Mouse (Mus musculus) small intestine, adult 2 months (tissue): ENCODE results near the gene Bicd2. TPM values are rescaled to one million over a fixed set of nuclear protein-coding genes. Genes with fewer than 3 reads are reported as not detected.
"Not testable (repeated sequence)": the region's sequence is repeated elsewhere in the genome, so short reads cannot be mapped to it uniquely, and the experiment has no call there.

Experiments
- H3K27ac ChIP-seq: fragments of 200-500 bp; 2 replicates; pipeline ENCODE4 v1.5.1; 2012; ENCODE audit warnings: low read depth, low read length, control low read depth, inconsistent platforms; ENCODE audit not compliant: insufficient read depth
- H3K27me3 ChIP-seq: fragments of 200-500 bp; 2 replicates; pipeline ENCODE4 v1.6.1; 2012; ENCODE audit warnings: mild to moderate bottlenecking, moderate library complexity, low read length, inconsistent platforms; ENCODE audit not compliant: control insufficient read depth, insufficient read depth
- H3K36me3 ChIP-seq: fragments of 200-500 bp; 2 replicates; pipeline ENCODE4 v1.6.1; 2012; ENCODE audit warnings: mild to moderate bottlenecking, low read length, control low read depth, inconsistent platforms; ENCODE audit not compliant: control insufficient read depth, insufficient read depth
- H3K4me1 ChIP-seq: fragments of 200-500 bp; 2 replicates; pipeline ENCODE4 v1.6.1; 2012; ENCODE audit warnings: low read length, inconsistent platforms, mixed read lengths; ENCODE audit not compliant: control insufficient read depth, insufficient read depth, insufficient read length
- H3K4me3 ChIP-seq: fragments of 200-500 bp; 2 replicates; pipeline ENCODE4 v1.5.1; 2012; ENCODE audit warnings: low read depth, mild to moderate bottlenecking, control low read depth, inconsistent platforms, low read length, moderate library complexity
- CTCF ChIP-seq: fragments of 200-500 bp; IDR thresholded peaks from 2 replicates; pipeline ENCODE4 v1.5.1; 2012; ENCODE audit warnings: low read depth, mild to moderate bottlenecking, control low read depth, inconsistent platforms, low read length, moderate library complexity, mixed read lengths; ENCODE audit not compliant: insufficient replicate concordance, insufficient read length; ENCODE audit errors: extremely low read depth
- POLR2A ChIP-seq: fragments of 200-500 bp; IDR thresholded peaks from 2 replicates; pipeline ENCODE4 v1.6.1; 2012; ENCODE audit warnings: low read depth, mild to moderate bottlenecking, control low read depth, inconsistent platforms, low read length, moderate library complexity
- WGBS: fragments of 180-500 bp; shearing (Covaris S2); methylation state at CpG from one replicate; pipeline ENCODE4 v1.1.7; 2018; 5-methylcytosine and 5-hydroxymethylcytosine counted together
- polyA plus RNA-seq: library from polyadenylated mRNA; depleted of rRNA; stranded (reverse); fragments of >200 nt; gene quantifications from 2 replicates; pipeline ENCODE4 v1.2.3, GENCODE M21; 2012

Gene Bicd2
- polyA plus RNA-seq, 1 experiment, result 7.9 TPM

- H3K4me1 ChIP-seq, result peaks cover 13% of the 10 kb centered on the region
- WGBS, result 57% methylated on average over 7 of the region's 7 CpGs
- H3K4me3 ChIP-seq, result no peak overlapping the region
- H3K27ac ChIP-seq, result no peak overlapping the region
- TF ChIP-seq CTCF (no peak), POLR2A (no peak)
- no peaks in the 10 kb centered on the region for H3K36me3 ChIP-seq
- H3K27me3 ChIP-seq, result no peaks in the 10 kb centered on the region
These were observed 21.0 kb downstream of the Bicd2 start for GRCm38 (mm10) chr13:49362364-49362763.

GRCm38 (mm10) chr13:49362804-49363203, 21.4 kb downstream of the Bicd2 start:
- peaks cover 13% of the 10 kb centered on the region for H3K4me1 ChIP-seq
- H3K36me3 ChIP-seq, result no peaks in the 10 kb centered on the region
- no peak overlapping the region for H3K27ac ChIP-seq
- no peak for TF ChIP-seq CTCF
- TF ChIP-seq POLR2A, result no peak
- no peak overlapping the region for H3K4me3 ChIP-seq
- WGBS, result 80% methylated on average over 2 of the region's 2 CpGs
- H3K27me3 ChIP-seq, result no peaks in the 10 kb centered on the region

- H3K36me3 ChIP-seq, result no peaks in the 10 kb centered on the region
- no peak overlapping the region for H3K27ac ChIP-seq
- no peak for TF ChIP-seq POLR2A
- TF ChIP-seq CTCF, result no peak
- H3K27me3 ChIP-seq, result no peaks in the 10 kb centered on the region
- 62% methylated on average over 2 of the region's 2 CpGs for WGBS
- H3K4me3 ChIP-seq, result no peak overlapping the region
- peaks cover 13% of the 10 kb centered on the region for H3K4me1 ChIP-seq
These were observed 23.3 kb downstream of the Bicd2 start for GRCm38 (mm10) chr13:49364716-49365115.

- Histone ChIP-seq H3K27me3 (no peaks in the 10 kb centered on the region), H3K4me3 (no peak overlapping the region), H3K27ac (no peak overlapping the region), H3K36me3 (0 out of 2 replicates have a peak, but pooled peaks cover 3% of the 10 kb centered on the region), H3K4me1 (peaks cover 15% of the 10 kb centered on the region)
- WGBS, result 84% methylated on average over 4 of the region's 4 CpGs
- TF ChIP-seq CTCF (no peak), POLR2A (no peak)
These were observed 26.5 kb downstream of the Bicd2 start for GRCm38 (mm10) chr13:49367657-49368440.

DNA sequence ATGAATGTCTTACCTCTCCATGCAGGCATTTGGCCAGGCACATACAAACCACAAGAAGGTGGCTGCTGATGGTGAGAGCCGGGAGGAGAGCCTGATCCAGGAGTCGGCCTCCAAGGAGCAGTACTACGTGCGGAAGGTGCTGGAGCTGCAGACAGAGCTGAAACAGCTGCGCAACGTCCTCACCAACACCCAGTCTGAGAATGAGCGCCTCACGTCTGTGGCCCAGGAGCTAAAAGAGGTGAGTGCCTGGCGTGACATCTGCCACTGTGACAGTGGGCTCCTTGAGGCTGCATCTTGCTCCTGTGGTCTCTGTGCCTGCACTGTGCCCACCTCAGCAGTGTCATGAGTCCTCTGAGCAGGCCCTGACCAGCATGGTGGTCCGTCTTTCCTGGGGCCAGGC, 28.0 kb downstream of the Bicd2 start:
- WGBS, result 94% methylated on average over 10 of the region's 10 CpGs

GRCm38 (mm10) chr13:49370216-49370615, 28.8 kb downstream of the Bicd2 start:
- H3K36me3 ChIP-seq, H3K4me3 ChIP-seq, H3K4me1 ChIP-seq, H3K27ac ChIP-seq, H3K27me3 ChIP-seq: not testable (repeated sequence)
- WGBS, result 85% methylated on average over 6 of the region's 6 CpGs

More for the DNA sequence above, 28.0 kb downstream of the Bicd2 start:
- Histone ChIP-seq H3K4me1 (peaks cover 9% of the 10 kb centered on the region; the same call in 1 of the 2 replicates), H3K4me3 (no peak overlapping the region), H3K36me3 (0 out of 2 replicates have a peak, but pooled peaks cover 3% of the 10 kb centered on the region), H3K27ac (no peak overlapping the region), H3K27me3 (no peaks in the 10 kb centered on the region)
- TF ChIP-seq CTCF (no peak), POLR2A (no peak)

GRCm38 (mm10) chr13:49370916-49371315, 29.5 kb downstream of the Bicd2 start:
- not testable (repeated sequence) for H3K36me3 ChIP-seq, H3K4me1 ChIP-seq, H3K27me3 ChIP-seq, H3K4me3 ChIP-seq
- peak overlapping the region; percentile 61 for H3K27ac ChIP-seq
- 77% methylated on average over 5 of the region's 5 CpGs for WGBS
